Mouse (Mus musculus): ENCODE measurements around the gene D130052B06Rik. TPM values are rescaled to one million over a fixed set of nuclear protein-coding genes. Genes with fewer than 3 reads are reported as not detected.
A peak's percentile ranks its signal among the peaks of the same experiment; 100 is the strongest.

The D130052B06Rik gene
- total RNA-seq (2014; rRNA removed) (not detected in 2 replicates), polyA plus RNA-seq (2012; rRNA removed) (not detected in 2 replicates)

- H3K27ac ChIP-seq (replicated peaks; ENCODE audit: insufficient read depth, low read depth, low read length), result no peak within 1 kb of the TSS
- H3K4me3 ChIP-seq (ENCODE audit: insufficient read depth, low read depth, low read length), result no peak within 1 kb of the TSS
- no peaks in the 10 kb centered on the region for H3K4me1 ChIP-seq (ENCODE audit: control insufficient read depth, insufficient read depth, low read length)
- no peaks in the 10 kb centered on the region for H3K27me3 ChIP-seq (ENCODE audit: control insufficient read depth, insufficient read depth, low read length)
- H3K79me2 ChIP-seq (ENCODE audit: control insufficient read depth, insufficient read depth, low read length), result no peaks in the 10 kb centered on the region
- no peak within 1 kb of the TSS for H3K9ac ChIP-seq (ENCODE audit: low read depth, low read length)
- H3K36me3 ChIP-seq (ENCODE audit: control insufficient read depth, insufficient read depth, low read length), result no peaks in the 10 kb centered on the region
- TF ChIP-seq CTCF (IDR thresholded peaks at IDR 0.05; ENCODE audit: low read depth, low read length) (no peak), POLR2A (IDR thresholded peaks at IDR 0.05; ENCODE audit: extremely low read depth, insufficient read depth, low read length) (no peak)
- DNase-seq (ENCODE audit: extremely low read depth, low read depth, low spot score), result no peak
- WGBS, result 75% methylated on average over 4 of the region's 4 CpGs
Measured at GRCm38 (mm10) chr11:33598986-33599385, at the start of gene D130052B06Rik. Gene D130052B06Rik (plus strand): TSS chr11:33599302.

- Histone ChIP-seq H3K27me3 (ENCODE audit: control insufficient read depth, insufficient read depth, low read length) (no peaks in the 10 kb centered on the region; the same call in 1 of the 2 replicates), H3K9ac (ENCODE audit: low read depth, low read length) (no peak overlapping the region), H3K27ac (replicated peaks; ENCODE audit: insufficient read depth, low read depth, low read length) (no peak overlapping the region), H3K4me3 (ENCODE audit: insufficient read depth, low read depth, low read length) (no peak overlapping the region), H3K36me3 (ENCODE audit: control insufficient read depth, insufficient read depth, low read length) (no peaks in the 10 kb centered on the region), H3K79me2 (ENCODE audit: control insufficient read depth, insufficient read depth, low read length) (no peaks in the 10 kb centered on the region), H3K4me1 (ENCODE audit: control insufficient read depth, insufficient read depth, low read length) (no peaks in the 10 kb centered on the region)
- 72% methylated on average over 14 of the region's 14 CpGs for WGBS
- no peak for DNase-seq (ENCODE audit: extremely low read depth, low read depth, low spot score)
- TF ChIP-seq POLR2A (IDR thresholded peaks at IDR 0.05; ENCODE audit: extremely low read depth, insufficient read depth, low read length), result no peak
Measured at GRCm38 (mm10) chr11:33550861-33551560, 48.1 kb upstream of the D130052B06Rik start.

- no peaks in the 10 kb centered on the region; the same call in 1 of the 2 replicates for H3K27me3 ChIP-seq (ENCODE audit: control insufficient read depth, insufficient read depth, low read length)
- H3K9ac ChIP-seq (ENCODE audit: low read depth, low read length), result no peak overlapping the region
- no peak overlapping the region for H3K4me3 ChIP-seq (ENCODE audit: insufficient read depth, low read depth, low read length)
- no peaks in the 10 kb centered on the region for H3K36me3 ChIP-seq (ENCODE audit: control insufficient read depth, insufficient read depth, low read length)
- WGBS, result 71% methylated on average over 8 of the region's 8 CpGs
- no peak for TF ChIP-seq POLR2A (IDR thresholded peaks at IDR 0.05; ENCODE audit: extremely low read depth, insufficient read depth, low read length)
- 0 out of 2 replicates have a peak, but pooled peaks have one; percentile 23 for TF ChIP-seq CTCF (IDR thresholded peaks at IDR 0.05; ENCODE audit: low read depth, low read length)
- no peak overlapping the region for H3K27ac ChIP-seq (replicated peaks; ENCODE audit: insufficient read depth, low read depth, low read length)
- DNase-seq (ENCODE audit: extremely low read depth, low read depth, low spot score), result no peak
- H3K4me1 ChIP-seq (ENCODE audit: control insufficient read depth, insufficient read depth, low read length), result no peaks in the 10 kb centered on the region
- no peaks in the 10 kb centered on the region for H3K79me2 ChIP-seq (ENCODE audit: control insufficient read depth, insufficient read depth, low read length)
Measured at GRCm38 (mm10) chr11:33554123-33554522, 45.0 kb upstream of the D130052B06Rik start.

GRCm38 (mm10) chr11:33563921-33564320 is 35.2 kb upstream of the D130052B06Rik start:
- Histone ChIP-seq H3K9ac (ENCODE audit: low read depth, low read length) (no peak overlapping the region), H3K27ac (replicated peaks; ENCODE audit: insufficient read depth, low read depth, low read length) (no peak overlapping the region), H3K27me3 (ENCODE audit: control insufficient read depth, insufficient read depth, low read length) (peaks cover 2% of the 10 kb centered on the region; the same call in 1 of the 2 replicates), H3K4me3 (ENCODE audit: insufficient read depth, low read depth, low read length) (no peak overlapping the region), H3K79me2 (ENCODE audit: control insufficient read depth, insufficient read depth, low read length) (no peaks in the 10 kb centered on the region), H3K4me1 (ENCODE audit: control insufficient read depth, insufficient read depth, low read length) (no peaks in the 10 kb centered on the region), H3K36me3 (ENCODE audit: control insufficient read depth, insufficient read depth, low read length) (no peaks in the 10 kb centered on the region)
- 83% methylated on average over 2 of the region's 2 CpGs for WGBS
- no peak for DNase-seq (ENCODE audit: extremely low read depth, low read depth, low spot score)
- no peak for TF ChIP-seq POLR2A (IDR thresholded peaks at IDR 0.05; ENCODE audit: extremely low read depth, insufficient read depth, low read length)

GRCm38 (mm10) chr11:33570413-33570812 is 28.7 kb upstream of the D130052B06Rik start:
- Histone ChIP-seq H3K27me3 (ENCODE audit: control insufficient read depth, insufficient read depth, low read length) (no peaks in the 10 kb centered on the region), H3K9ac (ENCODE audit: low read depth, low read length) (no peak overlapping the region), H3K4me3 (ENCODE audit: insufficient read depth, low read depth, low read length) (no peak overlapping the region), H3K4me1 (ENCODE audit: control insufficient read depth, insufficient read depth, low read length) (no peaks in the 10 kb centered on the region), H3K79me2 (ENCODE audit: control insufficient read depth, insufficient read depth, low read length) (no peaks in the 10 kb centered on the region), H3K36me3 (ENCODE audit: control insufficient read depth, insufficient read depth, low read length) (no peaks in the 10 kb centered on the region), H3K27ac (replicated peaks; ENCODE audit: insufficient read depth, low read depth, low read length) (no peak overlapping the region)
- no peak for DNase-seq (ENCODE audit: extremely low read depth, low read depth, low spot score)
- TF ChIP-seq CTCF (IDR thresholded peaks at IDR 0.05; ENCODE audit: low read depth, low read length) (no peak), POLR2A (IDR thresholded peaks at IDR 0.05; ENCODE audit: extremely low read depth, insufficient read depth, low read length) (no peak)

GRCm38 (mm10) chr11:33574944-33575343 is 24.2 kb upstream of the D130052B06Rik start:
- no peaks in the 10 kb centered on the region for H3K27me3 ChIP-seq (ENCODE audit: control insufficient read depth, insufficient read depth, low read length)
- no peaks in the 10 kb centered on the region for H3K79me2 ChIP-seq (ENCODE audit: control insufficient read depth, insufficient read depth, low read length)
- no peak for DNase-seq (ENCODE audit: extremely low read depth, low read depth, low spot score)
- H3K4me1 ChIP-seq (ENCODE audit: control insufficient read depth, insufficient read depth, low read length), result no peaks in the 10 kb centered on the region
- H3K36me3 ChIP-seq (ENCODE audit: control insufficient read depth, insufficient read depth, low read length), result no peaks in the 10 kb centered on the region
- 83% methylated on average over 3 of the region's 3 CpGs for WGBS
- no peak overlapping the region for H3K9ac ChIP-seq (ENCODE audit: low read depth, low read length)
- TF ChIP-seq POLR2A (IDR thresholded peaks at IDR 0.05; ENCODE audit: extremely low read depth, insufficient read depth, low read length), result no peak
- no peak for TF ChIP-seq CTCF (IDR thresholded peaks at IDR 0.05; ENCODE audit: low read depth, low read length)
- no peak overlapping the region for H3K27ac ChIP-seq (replicated peaks; ENCODE audit: insufficient read depth, low read depth, low read length)
- H3K4me3 ChIP-seq (ENCODE audit: insufficient read depth, low read depth, low read length), result no peak overlapping the region

Data from liver, adult 2 months (tissue).